Mouse (Mus musculus) right cerebral cortex, postnatal 25 days (tissue): ENCODE data around the gene Rsbn1l.

Experiments used
- DNase-seq: peaks from one replicate; pipeline ENCODE4 v3.0.0; 2022

The Rsbn1l gene

GRCm38 (mm10) chr5:20884036-20884620 lies 72.1 kb downstream of the Rsbn1l start:
- DNase-seq, result no peak

- peak; percentile 99 for DNase-seq
Measured at GRCm38 (mm10) chr5:20881915-20882800, 74.0 kb downstream of the Rsbn1l start, which contains the start of the genes Phtf2 and Tmem60. Phtf2 (minus strand) TSS chr5:20882124. Tmem60 (plus strand) TSS chr5:20882191.

- peak; percentile 54 for DNase-seq
Measured at GRCm38 (mm10) chr5:20880797-20881775, 75.1 kb downstream of the Rsbn1l start.

GRCm38 (mm10) chr5:20880386-20880785 lies 75.8 kb downstream of the Rsbn1l start:
- DNase-seq, result no peak

- no peak for DNase-seq
Measured at GRCm38 (mm10) chr5:20876934-20877426, 79.2 kb downstream of the Rsbn1l start.

GRCm38 (mm10) chr5:20873146-20873545 lies 83.1 kb downstream of the Rsbn1l start:
- no peak for DNase-seq

GRCm38 (mm10) chr5:20865193-20865755 lies 90.9 kb downstream of the Rsbn1l start:
- no peak for DNase-seq

GRCm38 (mm10) chr5:20864216-20864969 lies 91.8 kb downstream of the Rsbn1l start:
- DNase-seq, result no peak

- DNase-seq, result no peak
Measured at GRCm38 (mm10) chr5:20861901-20862300, 94.3 kb downstream of the Rsbn1l start.

- DNase-seq, result no peak
Measured at GRCm38 (mm10) chr5:20860565-20860964, 95.6 kb downstream of the Rsbn1l start.

- no peak for DNase-seq
Measured at GRCm38 (mm10) chr5:20858404-20858803, 97.8 kb downstream of the Rsbn1l start.

GRCm38 (mm10) chr5:20855066-20855465 lies 101.1 kb downstream of the Rsbn1l start:
- no peak for DNase-seq

- DNase-seq, result no peak
Measured at GRCm38 (mm10) chr5:20847010-20847409, 109.2 kb downstream of the Rsbn1l start.

GRCm38 (mm10) chr5:20843816-20844215 lies 112.4 kb downstream of the Rsbn1l start:
- no peak for DNase-seq

- no peak for DNase-seq
Measured at GRCm38 (mm10) chr5:20843405-20843804, 112.8 kb downstream of the Rsbn1l start.
